Mouse (Mus musculus): ENCODE measurements around the gene Traf4. TPM values are rescaled to one million over a fixed set of nuclear protein-coding genes. Genes with fewer than 3 reads are reported as not detected.

Gene Traf4
- polyA plus RNA-seq, 1 experiment from 2014 or later = 74.7 TPM

DNA sequence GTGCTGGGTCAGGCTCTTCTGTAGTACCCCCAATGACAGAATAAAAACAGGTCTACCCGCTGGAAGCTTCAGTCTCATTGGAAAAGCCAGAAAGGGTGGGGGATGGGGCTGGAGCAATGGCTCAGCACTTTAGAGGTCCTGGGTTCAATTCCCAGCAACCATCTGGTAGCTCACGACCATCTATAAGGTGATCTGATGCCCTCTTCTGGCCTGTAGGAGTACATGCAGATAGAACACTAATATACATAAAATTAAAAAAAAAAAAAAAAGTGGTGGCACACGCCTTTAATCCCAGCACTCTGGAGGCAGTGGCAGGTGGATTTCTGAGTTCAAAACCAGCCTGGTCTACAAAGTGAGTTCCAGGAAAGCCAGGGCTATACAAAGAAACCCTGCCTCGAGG, 5.9 kb upstream of the Traf4 start:
- 0 out of 2 replicates have a peak, but pooled peaks cover 5% of the 10 kb centered on the region for H3K36me3 ChIP-seq
- no peak overlapping the region for H3K9ac ChIP-seq
- H3K4me2 ChIP-seq (replicated peaks) = no peak overlapping the region
- H3K27me3 ChIP-seq (replicated peaks) = no peaks in the 10 kb centered on the region
- ATAC-seq = no peak
- peaks cover 33% of the 10 kb centered on the region for H3K4me1 ChIP-seq (replicated peaks)
- WGBS = 82% methylated on average over 4 of the region's 4 CpGs
- no peak overlapping the region for H3K27ac ChIP-seq
- no peak overlapping the region for H3K4me3 ChIP-seq (replicated peaks)
- H3K9me3 ChIP-seq = no peaks in the 10 kb centered on the region

DNA sequence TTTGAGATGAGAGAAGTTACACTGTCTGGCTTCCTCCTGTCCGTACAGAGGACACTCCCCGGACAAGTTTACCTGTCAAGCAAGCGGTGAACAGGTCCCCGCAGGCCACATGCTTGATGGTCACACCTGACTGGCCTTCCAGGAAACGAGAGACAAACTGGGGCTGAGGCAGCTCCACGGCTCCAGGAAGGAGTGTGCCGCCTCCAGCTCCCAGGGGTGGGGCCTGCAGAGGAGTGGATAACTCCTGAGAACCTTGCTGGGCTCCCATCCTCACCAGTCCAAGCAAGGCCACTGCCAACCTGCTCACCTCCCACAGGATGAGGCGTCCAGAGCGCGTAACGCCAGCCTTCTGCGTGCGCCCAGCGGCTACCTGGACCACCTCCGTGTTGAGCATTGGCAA, 4.9 kb upstream of the Traf4 start:
- Histone ChIP-seq H3K27ac (0 out of 2 replicates have a peak overlapping the region, but pooled peaks have one; percentile 13), H3K36me3 (0 out of 2 replicates have a peak, but pooled peaks cover 5% of the 10 kb centered on the region), H3K27me3 (replicated peaks) (no peaks in the 10 kb centered on the region), H3K9ac (no peak overlapping the region), H3K4me1 (replicated peaks) (peaks cover 39% of the 10 kb centered on the region), H3K9me3 (no peaks in the 10 kb centered on the region), H3K4me3 (replicated peaks) (no peak overlapping the region), H3K4me2 (replicated peaks) (no peak overlapping the region)
- 79% methylated on average over 15 of the region's 15 CpGs for WGBS
- no peak for ATAC-seq

- Histone ChIP-seq H3K9me3 (no peaks in the 10 kb centered on the region), H3K36me3 (0 out of 2 replicates have a peak, but pooled peaks cover 5% of the 10 kb centered on the region), H3K4me3 (replicated peaks) (peak overlapping the region; percentile 23; the same call in 1 of the 2 replicates), H3K4me2 (replicated peaks) (peak overlapping the region; percentile 55), H3K27me3 (replicated peaks) (no peaks in the 10 kb centered on the region), H3K27ac (peak overlapping the region; percentile 75), H3K9ac (peak overlapping the region; percentile 34), H3K4me1 (replicated peaks) (peaks cover 35% of the 10 kb centered on the region)
- WGBS = 41% methylated on average over 19 of the region's 19 CpGs
- peak; percentile 28 for ATAC-seq
These were observed 3.4 kb upstream of the Traf4 start for GRCm38 (mm10) chr11:78168541-78169468.

GRCm38 (mm10) chr11:78167257-78167959, 2.0 kb upstream of the Traf4 start:
- ATAC-seq = no peak
- whole genome bisulfite sequencing = 86% methylated on average over 14 of the region's 14 CpGs
- peak overlapping the region; percentile 95 for H3K4me2 ChIP-seq (replicated peaks)
- peaks cover 42% of the 10 kb centered on the region for H3K4me1 ChIP-seq (replicated peaks)
- H3K27me3 ChIP-seq (replicated peaks) = no peaks in the 10 kb centered on the region
- no peak overlapping the region for H3K9ac ChIP-seq
- H3K9me3 ChIP-seq = no peaks in the 10 kb centered on the region
- 0 out of 2 replicates have a peak overlapping the region, but pooled peaks have one; percentile 97 for H3K27ac ChIP-seq
- H3K4me3 ChIP-seq (replicated peaks) = no peak overlapping the region
- H3K36me3 ChIP-seq = 0 out of 2 replicates have a peak, but pooled peaks cover 5% of the 10 kb centered on the region

DNA sequence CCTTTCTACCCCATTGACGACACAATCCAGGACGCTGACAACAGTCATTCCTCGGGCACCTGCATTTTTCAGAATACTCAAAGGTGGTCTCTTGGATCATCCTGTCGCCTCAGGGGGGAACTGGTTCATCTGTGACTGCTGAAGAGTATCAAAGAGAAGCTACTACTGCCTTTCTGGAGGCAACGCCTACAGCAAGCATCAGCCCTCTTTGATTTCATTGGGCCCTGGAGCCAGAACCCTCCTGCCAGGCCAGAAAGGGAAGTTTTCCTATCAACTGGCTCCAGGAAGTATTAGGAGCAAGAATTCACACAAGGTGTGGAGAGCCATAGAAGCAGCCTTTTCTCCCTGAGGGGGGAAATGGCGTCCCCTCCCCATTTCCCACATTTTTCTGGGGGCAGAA, 1.3 kb upstream of the Traf4 start:
- ATAC-seq = no peak
- no peak overlapping the region for H3K9ac ChIP-seq
- H3K27me3 ChIP-seq (replicated peaks) = no peaks in the 10 kb centered on the region
- peaks cover 9% of the 10 kb centered on the region; the same call in 1 of the 2 replicates for H3K36me3 ChIP-seq
- WGBS = 59% methylated on average over 6 of the region's 6 CpGs
- H3K4me3 ChIP-seq (replicated peaks) = no peak overlapping the region
- H3K4me2 ChIP-seq (replicated peaks) = peak overlapping the region; percentile 95
- peaks cover 48% of the 10 kb centered on the region for H3K4me1 ChIP-seq (replicated peaks)
- peak overlapping the region; percentile 97 for H3K27ac ChIP-seq
- H3K9me3 ChIP-seq = no peaks in the 10 kb centered on the region

- Histone ChIP-seq H3K27ac (peak overlapping the region; percentile 97), H3K9ac (peak overlapping the region; percentile 93)
- WGBS = 43% methylated on average over 4 of the region's 4 CpGs
These were observed 772 bp upstream of the Traf4 start for GRCm38 (mm10) chr11:78166161-78166560.

DNA sequence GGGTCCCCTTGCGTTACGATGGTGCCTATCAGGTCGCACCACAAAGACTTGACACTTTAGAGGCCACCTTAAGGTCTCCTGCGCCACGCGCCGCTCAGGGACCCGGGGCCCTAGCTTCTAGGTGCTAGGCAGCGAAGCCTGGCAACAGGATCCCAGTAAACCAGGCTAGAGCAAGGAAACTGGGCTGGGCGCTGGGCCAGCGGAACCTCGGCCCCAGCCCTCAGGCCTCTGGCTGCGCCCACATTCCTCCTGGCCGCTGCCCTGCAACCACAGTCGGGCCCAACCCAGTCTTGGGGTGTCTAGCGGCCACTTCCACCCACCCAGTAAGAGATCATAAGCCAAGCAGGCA, 346 bp upstream of the Traf4 start:
- ATAC-seq = peak; percentile 52
- Histone ChIP-seq H3K4me1 (replicated peaks) (peaks cover 48% of the 10 kb centered on the region), H3K9me3 (no peaks in the 10 kb centered on the region), H3K4me3 (replicated peaks) (peak overlapping the region; percentile 83), H3K27me3 (replicated peaks) (no peaks in the 10 kb centered on the region), H3K36me3 (peaks cover 13% of the 10 kb centered on the region), H3K27ac (peak overlapping the region; percentile 97), H3K9ac (peak overlapping the region; percentile 93), H3K4me2 (replicated peaks) (peak overlapping the region; percentile 95)
- WGBS = 2% methylated on average over 16 of the region's 16 CpGs

More at GRCm38 (mm10) chr11:78166161-78166560, 772 bp upstream of the Traf4 start:
- Histone ChIP-seq H3K4me2 (replicated peaks) (peak overlapping the region; percentile 95), H3K4me1 (replicated peaks) (peaks cover 48% of the 10 kb centered on the region), H3K4me3 (replicated peaks) (peak overlapping the region; percentile 83), H3K36me3 (peaks cover 13% of the 10 kb centered on the region), H3K27me3 (replicated peaks) (no peaks in the 10 kb centered on the region), H3K9me3 (no peaks in the 10 kb centered on the region)
- ATAC-seq = no peak

DNA sequence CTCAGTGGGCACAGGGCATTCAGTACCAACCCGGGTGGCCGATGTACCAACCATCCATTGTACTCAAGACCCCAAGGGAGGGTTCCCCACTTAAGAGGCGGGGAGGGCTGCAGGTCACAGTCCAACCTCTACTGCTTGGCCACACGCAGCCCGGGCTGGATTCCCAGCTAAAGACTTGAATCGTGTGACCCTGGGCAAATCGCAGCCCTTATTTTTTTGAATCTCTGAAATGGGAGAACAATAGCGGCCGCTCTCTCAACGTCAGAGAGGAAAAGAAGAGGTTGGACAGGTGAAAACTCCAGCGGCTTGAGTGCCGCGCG, 825 bp downstream of the Traf4 start:
- Histone ChIP-seq H3K9me3 (no peaks in the 10 kb centered on the region), H3K4me2 (replicated peaks) (peak overlapping the region; percentile 95), H3K36me3 (peaks cover 24% of the 10 kb centered on the region), H3K27me3 (replicated peaks) (no peaks in the 10 kb centered on the region), H3K9ac (peak overlapping the region; percentile 93), H3K4me3 (replicated peaks) (peak overlapping the region; percentile 83), H3K4me1 (replicated peaks) (peaks cover 45% of the 10 kb centered on the region), H3K27ac (peak overlapping the region; percentile 97)
- no peak for ATAC-seq
- under 1% methylated on average over 14 of the region's 14 CpGs for WGBS

DNA sequence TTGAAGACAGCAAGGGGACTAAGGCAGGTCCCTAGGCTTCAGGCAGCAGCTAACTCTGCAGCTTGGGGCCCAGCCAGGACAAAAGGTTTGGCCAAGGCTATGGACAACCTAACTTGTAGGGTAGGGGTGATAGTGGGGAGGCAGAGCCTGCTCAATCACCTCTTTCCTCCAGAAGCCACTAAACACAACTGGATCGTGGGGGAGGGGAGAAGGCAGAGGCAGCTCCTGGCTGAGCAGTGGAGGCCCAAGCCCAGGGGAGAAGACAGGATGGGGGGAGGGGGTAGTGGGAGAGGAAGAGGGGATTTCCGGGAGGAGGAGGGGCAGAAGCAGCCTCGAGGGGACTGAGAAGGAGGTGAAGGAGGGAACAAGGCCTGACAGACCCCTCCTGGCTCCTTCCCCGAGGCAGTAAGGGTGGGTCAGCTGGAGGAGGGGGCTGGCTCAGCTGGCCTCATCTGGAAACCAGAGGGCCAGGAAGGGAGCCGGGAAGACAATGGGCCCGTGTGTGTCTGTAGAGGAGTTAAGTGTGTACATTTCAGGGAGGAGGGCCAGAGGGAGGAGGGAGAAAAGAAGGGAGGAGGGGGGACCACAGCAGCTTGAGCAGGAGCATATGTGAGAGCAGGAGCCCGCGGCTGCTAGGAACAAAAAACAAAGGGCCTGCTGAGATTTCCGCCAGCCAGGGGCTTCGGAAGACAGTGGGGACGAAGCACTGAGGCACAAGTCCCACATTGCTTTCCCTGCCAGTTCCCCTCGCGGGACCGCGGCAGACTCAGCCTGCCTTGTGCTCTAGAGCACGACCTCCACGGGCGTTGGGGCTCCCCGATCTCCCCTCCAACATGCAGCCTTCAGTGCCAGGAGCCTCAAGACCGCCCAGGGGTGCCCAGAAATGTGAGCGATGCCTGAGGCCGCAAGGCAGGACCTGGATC, 1.4 kb downstream of the Traf4 start:
- 1% methylated on average over 22 of the region's 22 CpGs for WGBS
- ATAC-seq = peak; percentile 31
- Histone ChIP-seq H3K4me1 (replicated peaks) (peaks cover 45% of the 10 kb centered on the region), H3K36me3 (peaks cover 27% of the 10 kb centered on the region), H3K27ac (peak overlapping the region; percentile 97), H3K4me3 (replicated peaks) (peak overlapping the region; percentile 83), H3K9ac (peak overlapping the region; percentile 93), H3K4me2 (replicated peaks) (peak overlapping the region; percentile 95), H3K9me3 (no peaks in the 10 kb centered on the region), H3K27me3 (replicated peaks) (no peaks in the 10 kb centered on the region)

DNA sequence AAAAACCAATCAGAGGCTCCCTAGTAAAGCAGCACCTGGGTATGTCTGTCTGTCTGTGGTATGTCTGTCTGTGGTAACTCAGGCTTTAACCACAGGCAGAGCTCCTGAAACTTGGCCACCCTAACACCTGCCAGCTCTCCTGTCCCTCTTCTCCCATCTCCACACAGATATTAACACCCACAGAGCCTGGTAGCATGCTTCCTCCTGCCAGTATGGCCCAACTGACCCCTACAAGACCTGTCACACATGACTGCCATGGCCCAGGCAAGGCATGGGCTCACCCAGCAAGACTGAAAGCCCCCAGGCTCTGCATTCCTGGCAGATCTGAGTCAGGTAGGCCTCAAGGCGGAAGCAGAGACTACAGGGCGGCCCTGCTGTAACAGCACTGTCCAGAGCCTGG, 2.3 kb downstream of the Traf4 start:
- Histone ChIP-seq H3K4me2 (replicated peaks) (peak overlapping the region; percentile 95), H3K27ac (peak overlapping the region; percentile 97), H3K9ac (peak overlapping the region; percentile 93), H3K9me3 (no peaks in the 10 kb centered on the region), H3K27me3 (replicated peaks) (no peaks in the 10 kb centered on the region), H3K4me3 (replicated peaks) (peak overlapping the region; percentile 83), H3K4me1 (replicated peaks) (peaks cover 44% of the 10 kb centered on the region), H3K36me3 (peaks cover 34% of the 10 kb centered on the region)
- ATAC-seq = no peak
- 52% methylated on average over 2 of the region's 2 CpGs for WGBS

DNA sequence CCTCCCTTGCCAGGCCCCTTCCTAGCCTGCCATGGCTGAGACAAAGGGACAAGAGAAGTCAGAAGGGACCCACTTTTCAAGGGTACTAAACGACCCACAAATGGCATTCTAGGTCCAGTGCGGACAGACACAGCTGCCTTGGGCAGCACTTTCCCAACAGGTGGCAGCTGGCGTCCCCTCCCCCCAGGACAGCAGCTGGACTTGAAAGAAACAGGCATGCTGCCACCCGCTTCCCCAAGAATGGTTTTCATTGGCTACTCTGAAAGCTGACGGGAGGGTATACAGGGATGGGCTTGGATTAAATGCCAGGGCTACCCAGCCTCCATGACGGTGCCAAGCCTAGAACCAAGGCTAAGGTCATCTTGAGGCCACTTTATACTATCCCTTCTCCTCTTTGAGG, 2.9 kb downstream of the Traf4 start:
- 52% methylated on average over 6 of the region's 6 CpGs for WGBS
- H3K36me3 ChIP-seq = peaks cover 39% of the 10 kb centered on the region
- peak overlapping the region; percentile 93; the same call in 1 of the 2 replicates for H3K9ac ChIP-seq
- H3K27me3 ChIP-seq (replicated peaks) = no peaks in the 10 kb centered on the region
- peak overlapping the region; percentile 95 for H3K4me2 ChIP-seq (replicated peaks)
- H3K9me3 ChIP-seq = no peaks in the 10 kb centered on the region
- H3K4me3 ChIP-seq (replicated peaks) = peak overlapping the region; percentile 83; the same call in 1 of the 2 replicates
- H3K27ac ChIP-seq = no peak overlapping the region
- peaks cover 39% of the 10 kb centered on the region for H3K4me1 ChIP-seq (replicated peaks)
- ATAC-seq = no peak
